In genomic region chr4:36952431-36953429, GRCm38 (mm10) we compare ENCODE assay signal across 9 mouse cellular contexts. TPM values are rescaled to one million over a fixed set of nuclear protein-coding genes. Genes with fewer than 3 reads are reported as not detected.
A peak's percentile ranks its signal among the peaks of the same experiment; 100 is the strongest.
DNase-seq lines count a peak whose midpoint lies in the region; ATAC-seq lines count a peak whose summit lies in the region.
"Had no signal": no experiment of that assay in that cellular context is flagged by ENCODE, and none has a peak within 500 bp of the region (broad histone marks: within the 10 kb centered on the region; RNA-seq: fewer than 3 reads in every experiment).

No protein-coding gene starts in this region.

- peaks cover 62% of the 10 kb centered on the region for H3K27me3 ChIP-seq in hindbrain, embryonic 10.5 days (ENCODE audit: insufficient read depth, poor library complexity, severe bottlenecking)
- peaks cover 48% of the 10 kb centered on the region for H3K27me3 ChIP-seq in limb, embryonic 15.5 days

- H3K4me3 ChIP-seq in hindbrain, embryonic 10.5 days, result peak overlapping the region; percentile 68
- peak overlapping the region; percentile 53 for H3K4me3 ChIP-seq in limb, embryonic 15.5 days

- DNase-seq in cerebellum, postnatal 14 days, result peak; percentile 2 to 8
- DNase-seq in cerebellum, adult 18-20 months, result no peak
- DNase-seq in hindbrain, embryonic 10.5 days (ENCODE audit: low spot score), result peak; percentile 15
- peak; percentile 29 for DNase-seq in right cerebral cortex, postnatal 25 days
- no peak for DNase-seq in kidney, adult 11 months
- DNase-seq in heart, adult 18-20 months, result no peak

- no peak overlapping the region for H3K9ac ChIP-seq in limb, embryonic 15.5 days

- no peak overlapping the region for H3K27ac ChIP-seq in hindbrain, embryonic 10.5 days
- no peak overlapping the region for H3K27ac ChIP-seq in limb, embryonic 15.5 days

- peak overlapping the region; percentile 97 for H3K4me2 ChIP-seq in limb, embryonic 15.5 days

- peak; percentile 57 for ATAC-seq in common myeloid progenitor, adult 5-6 weeks (replicated peaks; ENCODE audit: low read depth, poor library complexity, severe bottlenecking)
- no peak for ATAC-seq in limb, embryonic 15.5 days (ENCODE audit: insufficient number of reproducible peaks, low FRiP score, low TSS enrichment, low read depth)

- no peaks in the 10 kb centered on the region for H3K36me3 ChIP-seq in hindbrain, embryonic 10.5 days
- H3K36me3 ChIP-seq in limb, embryonic 15.5 days, result no peaks in the 10 kb centered on the region

- WGBS in hindbrain, embryonic 10.5 days, result 4% methylated on average over 20 of the region's 20 CpGs
- 8% methylated on average over 20 of the region's 20 CpGs for WGBS in limb, embryonic 15.5 days

- H3K4me1 ChIP-seq in hindbrain, embryonic 10.5 days (replicated peaks), result peaks cover 26% of the 10 kb centered on the region
- H3K4me1 ChIP-seq in limb, embryonic 15.5 days, result peaks cover 24% of the 10 kb centered on the region

- no peaks in the 10 kb centered on the region for H3K9me3 ChIP-seq in hindbrain, embryonic 10.5 days
- H3K9me3 ChIP-seq in limb, embryonic 15.5 days, result no peaks in the 10 kb centered on the region

RNA-seq across cellular contexts. Expression of gene Lingo2, which starts 1.2 kb away (rescaled TPM):
- not detected in 2 replicates for total RNA-seq in common myeloid progenitor, adult 5-6 weeks (2017)
- polyA plus RNA-seq in hindbrain, embryonic 10.5 days (2016; fragmentation: Nextera tagmentation; extraction: Ambion mirVana), result 0.76 and 0.99 TPM in 2 replicates
- polyA plus RNA-seq in limb, embryonic 15.5 days (2015; fragmentation: Nextera tagmentation; extraction: Ambion mirVana), result 3.5 and 4.5 TPM in 2 replicates
- not detected for total RNA-seq in heart, adult 18-20 months (2021)
- polyA plus RNA-seq: small intestine, adult 2 months had no signal

Comparison
In these comparisons a context has a peak if more than half of its experiments do, and no peak if none do; other contexts are left out.
1. DNase-seq: peak in cerebellum, postnatal 14 days (2 of 2), hindbrain, embryonic 10.5 days (single experiment) and right cerebral cortex, postnatal 25 days (single experiment); none in cerebellum, adult 18-20 months (0 of 2), kidney, adult 11 months (single experiment) and heart, adult 18-20 months (0 of 2).